Mouse (Mus musculus): ENCODE data around the gene Cdh23.
A peak's percentile ranks its signal among the peaks of the same experiment; 100 is the strongest.

Gene Cdh23

GRCm38 (mm10) chr10:60390904-60391420, 305.3 kb downstream of the Cdh23 start:
- no peak for DNase-seq

- no peak for DNase-seq
Observed at GRCm38 (mm10) chr10:60390177-60390903, 305.9 kb downstream of the Cdh23 start.

GRCm38 (mm10) chr10:60389447-60389865, 306.8 kb downstream of the Cdh23 start:
- no peak for DNase-seq

- DNase-seq = no peak
Observed at GRCm38 (mm10) chr10:60388332-60388731, 308.0 kb downstream of the Cdh23 start.

GRCm38 (mm10) chr10:60381142-60381925, 315.0 kb downstream of the Cdh23 start:
- no peak for DNase-seq

- no peak for DNase-seq
Observed at GRCm38 (mm10) chr10:60380229-60380628, 316.1 kb downstream of the Cdh23 start.

GRCm38 (mm10) chr10:60379419-60379957, 316.8 kb downstream of the Cdh23 start:
- DNase-seq = no peak

- no peak for DNase-seq
Observed at GRCm38 (mm10) chr10:60376704-60377103, 319.6 kb downstream of the Cdh23 start.

- no peak for DNase-seq
Observed at GRCm38 (mm10) chr10:60373937-60374578, 322.2 kb downstream of the Cdh23 start.

GRCm38 (mm10) chr10:60373543-60373936, 322.8 kb downstream of the Cdh23 start:
- no peak for DNase-seq

GRCm38 (mm10) chr10:60371596-60372386, 324.5 kb downstream of the Cdh23 start:
- DNase-seq = no peak

- DNase-seq = no peak
Observed at GRCm38 (mm10) chr10:60370601-60371061, 325.7 kb downstream of the Cdh23 start.

GRCm38 (mm10) chr10:60370098-60370497, 326.2 kb downstream of the Cdh23 start:
- peak; percentile 20 for DNase-seq

- DNase-seq = no peak
Observed at GRCm38 (mm10) chr10:60369405-60369804, 326.9 kb downstream of the Cdh23 start.

GRCm38 (mm10) chr10:60367904-60368303, 328.4 kb downstream of the Cdh23 start:
- no peak for DNase-seq

GRCm38 (mm10) chr10:60367145-60367544, 329.1 kb downstream of the Cdh23 start:
- DNase-seq = no peak

GRCm38 (mm10) chr10:60363426-60363825, 332.9 kb downstream of the Cdh23 start:
- DNase-seq = no peak

GRCm38 (mm10) chr10:60362310-60362628, 334.0 kb downstream of the Cdh23 start:
- DNase-seq = no peak

GRCm38 (mm10) chr10:60361615-60362309, 334.5 kb downstream of the Cdh23 start:
- DNase-seq = no peak

- DNase-seq = no peak
Observed at GRCm38 (mm10) chr10:60358776-60359175, 337.5 kb downstream of the Cdh23 start.

GRCm38 (mm10) chr10:60357901-60358300, 338.4 kb downstream of the Cdh23 start:
- no peak for DNase-seq

- no peak for DNase-seq
Observed at GRCm38 (mm10) chr10:60357441-60357840, 338.8 kb downstream of the Cdh23 start.
